Mouse (Mus musculus) heart, embryonic 13.5 days (tissue): ENCODE results near the gene Fancg. TPM values are rescaled to one million over a fixed set of nuclear protein-coding genes. Genes with fewer than 3 reads are reported as not detected.
A peak's percentile ranks its signal among the peaks of the same experiment; 100 is the strongest.

Experiments used
- ATAC-seq: fragments of 200-750 bp; cut with Nextera tagmentation; 2 replicates; pipeline ENCODE4 v1.8.0; 2017; ENCODE audit warnings: moderate TSS enrichment; ENCODE audit not compliant: insufficient number of reproducible peaks, low FRiP score, low TSS enrichment; ENCODE audit errors: extremely low read depth
- H3K27ac ChIP-seq: fragments of 300-500 bp; sonication (generic); replicated peaks from 2 replicates; pipeline ENCODE4 v1.5.1; 2015; ENCODE audit warnings: moderate library complexity, mild to moderate bottlenecking, inconsistent platforms
- H3K27me3 ChIP-seq: fragments of 300-500 bp; sonication (generic); replicated peaks from 2 replicates; pipeline ENCODE4 v1.6.1; 2015; ENCODE audit warnings: mild to moderate bottlenecking, inconsistent platforms
- H3K36me3 ChIP-seq: fragments of 300-500 bp; sonication (generic); 2 replicates; pipeline ENCODE4 v1.6.1; 2015; ENCODE audit warnings: mild to moderate bottlenecking, inconsistent platforms
- H3K4me1 ChIP-seq: fragments of 300-500 bp; sonication (generic); 2 replicates; pipeline ENCODE4 v1.6.1; 2015; ENCODE audit warnings: inconsistent platforms
- H3K4me2 ChIP-seq: fragments of 300-500 bp; sonication (generic); 2 replicates; pipeline ENCODE4 v1.6.1; 2015; ENCODE audit warnings: inconsistent platforms, mild to moderate bottlenecking, moderate library complexity
- H3K4me3 ChIP-seq: fragments of 300-500 bp; sonication (generic); 2 replicates; pipeline ENCODE4 v1.5.1; 2015; ENCODE audit warnings: moderate library complexity, mild to moderate bottlenecking, inconsistent platforms
- H3K9ac ChIP-seq: fragments of 300-500 bp; sonication (generic); 2 replicates; pipeline ENCODE4 v1.6.1; 2015; ENCODE audit warnings: inconsistent platforms, mild to moderate bottlenecking, moderate library complexity
- H3K9me3 ChIP-seq: fragments of 300-500 bp; sonication (generic); 2 replicates; pipeline ENCODE4 v1.6.1; 2016; ENCODE audit warnings: inconsistent platforms
- WGBS: fragments of 180-500 bp; shearing (Covaris S2); methylation state at CpG from one replicate; pipeline ENCODE4 v1.1.7; 2015; ENCODE audit warnings: mixed read lengths; 5-methylcytosine and 5-hydroxymethylcytosine counted together
- polyA plus RNA-seq: library from polyadenylated mRNA; unstranded; fragments of >200 nt; fragmentation: Nextera tagmentation; extraction: Ambion mirVana; gene quantifications from 2 replicates; pipeline ENCODE4 v1.2.1, GENCODE M21; 2015

Gene Fancg
- polyA plus RNA-seq, 1 experiment from 2014 or later: 11.0 TPM

- Histone ChIP-seq H3K36me3 (peaks cover 34% of the 10 kb centered on the region), H3K27me3 (no peaks in the 10 kb centered on the region), H3K27ac (peak overlapping the region; percentile 85), H3K9me3 (no peaks in the 10 kb centered on the region), H3K9ac (peak overlapping the region; percentile 37; the same call in 1 of the 2 replicates), H3K4me2 (0 out of 2 replicates have a peak overlapping the region, but pooled peaks have one; percentile 2), H3K4me3 (no peak overlapping the region), H3K4me1 (peaks cover 40% of the 10 kb centered on the region)
- no peak for ATAC-seq
- 24% methylated on average over 8 of the region's 8 CpGs for WGBS
Observed at GRCm38 (mm10) chr4:42958942-42959341, 51.4 kb downstream of the Fancg start.

GRCm38 (mm10) chr4:42957979-42958378 lies 52.3 kb downstream of the Fancg start:
- Histone ChIP-seq H3K9ac (peak overlapping the region; percentile 37), H3K36me3 (peaks cover 37% of the 10 kb centered on the region), H3K4me2 (no peak overlapping the region), H3K9me3 (no peaks in the 10 kb centered on the region), H3K27ac (peak overlapping the region; percentile 85), H3K27me3 (no peaks in the 10 kb centered on the region), H3K4me3 (no peak overlapping the region), H3K4me1 (peaks cover 49% of the 10 kb centered on the region)
- WGBS: 59% methylated on average over 8 of the region's 8 CpGs
- ATAC-seq: no peak

- peak overlapping the region; percentile 85 for H3K27ac ChIP-seq
- WGBS: 78% methylated on average over 11 of the region's 11 CpGs
- ATAC-seq: no peak
Observed at GRCm38 (mm10) chr4:42957306-42957705, 53.0 kb downstream of the Fancg start.

GRCm38 (mm10) chr4:42956581-42956980 lies 53.7 kb downstream of the Fancg start:
- H3K36me3 ChIP-seq: peaks cover 37% of the 10 kb centered on the region
- H3K9ac ChIP-seq: no peak overlapping the region
- no peaks in the 10 kb centered on the region for H3K27me3 ChIP-seq
- ATAC-seq: no peak
- H3K9me3 ChIP-seq: no peaks in the 10 kb centered on the region
- H3K4me1 ChIP-seq: peaks cover 63% of the 10 kb centered on the region
- H3K27ac ChIP-seq: no peak overlapping the region
- WGBS: 95% methylated on average over 17 of the region's 17 CpGs
- H3K4me3 ChIP-seq: no peak overlapping the region
- H3K4me2 ChIP-seq: no peak overlapping the region

More at GRCm38 (mm10) chr4:42957306-42957705, 53.0 kb downstream of the Fancg start:
- Histone ChIP-seq H3K36me3 (peaks cover 37% of the 10 kb centered on the region), H3K4me1 (peaks cover 56% of the 10 kb centered on the region), H3K9me3 (no peaks in the 10 kb centered on the region), H3K4me3 (no peak overlapping the region), H3K4me2 (no peak overlapping the region), H3K27me3 (no peaks in the 10 kb centered on the region), H3K9ac (peak overlapping the region; percentile 37)

DNA sequence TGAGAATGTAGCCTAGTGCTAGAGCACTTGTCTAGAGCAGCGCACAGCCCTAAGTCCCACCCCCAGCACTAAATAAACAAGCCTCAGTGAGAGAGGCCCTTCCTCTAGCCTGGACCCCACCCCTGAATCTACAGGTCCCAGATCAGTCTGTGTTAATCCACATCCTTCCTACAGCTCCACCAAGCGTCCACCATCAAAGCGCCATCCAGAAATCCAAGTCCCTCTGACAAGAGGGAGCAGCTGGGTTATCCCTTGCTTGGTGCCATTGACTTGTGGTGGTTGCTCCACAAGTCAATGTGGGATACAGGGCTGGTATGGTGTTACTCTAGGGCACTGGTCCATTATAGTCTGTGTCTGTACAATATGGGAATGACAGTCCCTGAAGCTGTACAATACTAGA lies 55.1 kb downstream of the Fancg start:
- H3K36me3 ChIP-seq: peaks cover 37% of the 10 kb centered on the region
- peak overlapping the region; percentile 98; the same call in 1 of the 2 replicates for H3K27ac ChIP-seq
- H3K9me3 ChIP-seq: no peaks in the 10 kb centered on the region
- no peak overlapping the region for H3K4me3 ChIP-seq
- peak overlapping the region; percentile 71 for H3K9ac ChIP-seq
- WGBS: 87% methylated on average over 3 of the region's 3 CpGs
- H3K4me1 ChIP-seq: peaks cover 72% of the 10 kb centered on the region
- ATAC-seq: no peak
- H3K27me3 ChIP-seq: no peaks in the 10 kb centered on the region
- no peak overlapping the region for H3K4me2 ChIP-seq

GRCm38 (mm10) chr4:42954297-42954696 lies 56.0 kb downstream of the Fancg start:
- ATAC-seq: no peak
- no peak overlapping the region for H3K4me3 ChIP-seq
- peaks cover 37% of the 10 kb centered on the region for H3K36me3 ChIP-seq
- no peaks in the 10 kb centered on the region for H3K9me3 ChIP-seq
- peak overlapping the region; percentile 97 for H3K9ac ChIP-seq
- WGBS: 9% methylated on average over 10 of the region's 10 CpGs
- H3K4me1 ChIP-seq: peaks cover 64% of the 10 kb centered on the region
- peak overlapping the region; percentile 98 for H3K27ac ChIP-seq
- no peaks in the 10 kb centered on the region for H3K27me3 ChIP-seq
- peak overlapping the region; percentile 96 for H3K4me2 ChIP-seq

DNA sequence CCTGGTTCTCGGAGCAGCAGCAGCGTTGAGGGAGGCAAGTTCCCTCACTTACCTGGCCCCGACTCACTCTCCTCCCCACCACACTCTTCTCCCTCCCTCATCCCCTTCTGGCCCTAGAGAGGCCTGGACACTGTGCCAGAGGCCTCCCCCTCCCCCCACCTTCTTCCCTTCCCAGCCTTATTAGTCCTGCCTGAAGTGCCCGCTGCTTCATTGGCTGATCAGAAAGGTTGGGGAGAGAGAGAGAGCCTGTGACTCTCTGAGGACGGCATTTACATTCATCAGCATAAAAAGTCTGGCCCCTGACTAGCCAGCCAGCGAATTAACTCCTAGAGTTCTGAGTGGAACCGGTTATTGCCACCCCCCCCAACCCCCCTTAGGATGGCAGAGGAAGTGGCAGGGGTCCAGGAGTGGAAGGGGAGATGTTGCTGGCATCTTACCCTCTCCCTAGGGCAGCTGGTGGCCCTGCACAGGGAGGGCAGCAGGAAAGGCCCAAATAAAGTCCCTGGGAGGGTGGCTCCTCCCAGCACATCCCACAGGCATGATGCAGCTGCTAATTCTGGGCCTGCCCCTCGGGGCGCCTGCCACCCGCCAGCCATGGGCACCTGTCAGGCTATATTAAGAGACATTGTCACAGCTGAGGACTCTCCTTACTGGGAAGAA lies 56.7 kb downstream of the Fancg start:
- WGBS: 18% methylated on average over 10 of the region's 10 CpGs
- Histone ChIP-seq H3K9ac (peak overlapping the region; percentile 97), H3K27me3 (no peaks in the 10 kb centered on the region), H3K4me3 (peak overlapping the region; percentile 6), H3K4me1 (peaks cover 64% of the 10 kb centered on the region), H3K27ac (peak overlapping the region; percentile 98), H3K9me3 (no peaks in the 10 kb centered on the region), H3K36me3 (peaks cover 37% of the 10 kb centered on the region), H3K4me2 (peak overlapping the region; percentile 96)
- ATAC-seq: peak; percentile 27; the same call in 1 of the 2 replicates

GRCm38 (mm10) chr4:42952563-42952962 lies 57.7 kb downstream of the Fancg start:
- Histone ChIP-seq H3K27me3 (peaks cover 8% of the 10 kb centered on the region), H3K4me1 (peaks cover 55% of the 10 kb centered on the region), H3K36me3 (peaks cover 28% of the 10 kb centered on the region), H3K9me3 (no peaks in the 10 kb centered on the region), H3K4me3 (no peak overlapping the region), H3K9ac (peak overlapping the region; percentile 97), H3K27ac (peak overlapping the region; percentile 98), H3K4me2 (peak overlapping the region; percentile 96)
- no peak for ATAC-seq
- WGBS: 68% methylated on average over 7 of the region's 7 CpGs

Other genes with a start within 250 kb of the Fancg start
- gene Ccl21a, start 236.5 kb downstream of the Fancg start, polyA plus RNA-seq: 11.9 and 25.4 TPM in 2 replicates
- 0.05 TPM in 1 of 2 replicates, not detected in the other for gene Fam205a1, start 156.6 kb downstream of the Fancg start, polyA plus RNA-seq
- 0.06 and 0.13 TPM in 2 replicates for gene Gm12394, start 153.7 kb downstream of the Fancg start, polyA plus RNA-seq
- 0.20 and 0.23 TPM in 2 replicates for gene Fam205c, start 136.3 kb downstream of the Fancg start, polyA plus RNA-seq
- 3.7 and 4.0 TPM in 2 replicates for gene Phf24, start 93.8 kb downstream of the Fancg start, polyA plus RNA-seq
- 12.2 and 14.3 TPM in 2 replicates for gene Dnajb5, start 60.7 kb downstream of the Fancg start, polyA plus RNA-seq
- gene 1700022I11Rik, start 40.9 kb downstream of the Fancg start, polyA plus RNA-seq: 0.51 and 0.57 TPM in 2 replicates
- gene Vcp, start 10.0 kb downstream of the Fancg start, polyA plus RNA-seq: 459 and 479 TPM in 2 replicates
- 12.7 and 13.8 TPM in 2 replicates for gene Pigo, start 15.3 kb upstream of the Fancg start, polyA plus RNA-seq
- 211 and 238 TPM in 2 replicates for gene Stoml2, start 21.2 kb upstream of the Fancg start, polyA plus RNA-seq
- 14.8 and 15.5 TPM in 2 replicates for gene Fam214b, start 35.7 kb upstream of the Fancg start, polyA plus RNA-seq
- 9.7 and 10.2 TPM in 2 replicates for gene Unc13b, start 48.4 kb upstream of the Fancg start, polyA plus RNA-seq